Mouse (Mus musculus) neural tube, embryonic 14.5 days (tissue): ENCODE measurements around the gene Nt5c2. TPM values are rescaled to one million over a fixed set of nuclear protein-coding genes. Genes with fewer than 3 reads are reported as not detected.

Experiments used
- ATAC-seq: fragments of 200-750 bp; cut with Nextera tagmentation; 2 replicates; pipeline ENCODE4 v1.8.0; 2017; ENCODE audit warnings: low read depth, mild to moderate bottlenecking, moderate TSS enrichment, moderate library complexity
- H3K27ac ChIP-seq: fragments of 300-500 bp; sonication (generic); 2 replicates; pipeline ENCODE4 v1.5.1; 2014; ENCODE audit warnings: low read depth, mild to moderate bottlenecking, control low read depth, low read length, moderate library complexity, mixed read lengths
- H3K27me3 ChIP-seq: fragments of 300-500 bp; sonication (generic); 2 replicates; pipeline ENCODE4 v1.6.1; 2014; ENCODE audit warnings: low read length; ENCODE audit not compliant: control insufficient read depth, insufficient read depth
- H3K36me3 ChIP-seq: fragments of 300-500 bp; sonication (generic); 2 replicates; pipeline ENCODE4 v1.6.1; 2014; ENCODE audit warnings: low read length, mixed read lengths; ENCODE audit not compliant: control insufficient read depth, insufficient read depth
- H3K4me1 ChIP-seq: fragments of 300-500 bp; sonication (generic); 2 replicates; pipeline ENCODE4 v1.6.1; 2014; ENCODE audit warnings: low read length; ENCODE audit not compliant: control insufficient read depth, insufficient read depth
- H3K4me2 ChIP-seq: fragments of 300-500 bp; sonication (generic); 2 replicates; pipeline ENCODE4 v1.6.1; 2014; ENCODE audit warnings: mild to moderate bottlenecking, low read depth, low read length, control low read depth
- H3K4me3 ChIP-seq: fragments of 300-500 bp; sonication (generic); 2 replicates; pipeline ENCODE4 v1.5.1; 2014; ENCODE audit warnings: low read depth, low read length, control low read depth, mixed read lengths
- H3K9ac ChIP-seq: fragments of 300-500 bp; sonication (generic); replicated peaks from 2 replicates; pipeline ENCODE4 v1.6.1; 2014; ENCODE audit warnings: low read depth, mild to moderate bottlenecking, control low read depth, low read length, mixed read lengths
- H3K9me3 ChIP-seq: fragments of 300-500 bp; sonication (generic); 2 replicates; pipeline ENCODE4 v1.6.1; 2016; ENCODE audit warnings: low read length; ENCODE audit not compliant: control insufficient read depth
- WGBS: fragments of 180-500 bp; shearing (Covaris S2); extraction: QIAGEN DNeasy Blood & Tissue Kit; methylation state at CpG from one replicate; pipeline ENCODE4 v1.1.7; 2014; 5-methylcytosine and 5-hydroxymethylcytosine counted together
- polyA plus RNA-seq: library from polyadenylated mRNA; unstranded; fragments of >200 nt; fragmentation: Nextera tagmentation; extraction: Ambion mirVana; gene quantifications from 2 replicates; pipeline ENCODE4 v1.2.1, GENCODE M21; 2014

The Nt5c2 gene
- polyA plus RNA-seq, 1 experiment from 2014 or later = 80.3 TPM

- Histone ChIP-seq H3K36me3 (no peaks in the 10 kb centered on the region), H3K4me2 (no peak overlapping the region), H3K27ac (no peak overlapping the region), H3K27me3 (no peaks in the 10 kb centered on the region), H3K4me1 (peaks cover under 1% of the 10 kb centered on the region), H3K9me3 (no peaks in the 10 kb centered on the region), H3K9ac (no peak overlapping the region), H3K4me3 (no peak overlapping the region)
- ATAC-seq = no peak
- WGBS = 77% methylated on average over 2 of the region's 2 CpGs
These were observed 38.2 kb downstream of the Nt5c2 start for GRCm38 (mm10) chr19:46976743-46977142.

GRCm38 (mm10) chr19:46975997-46976396, 39.0 kb downstream of the Nt5c2 start:
- peaks cover 8% of the 10 kb centered on the region for H3K4me1 ChIP-seq
- no peaks in the 10 kb centered on the region for H3K27me3 ChIP-seq
- H3K9me3 ChIP-seq = no peaks in the 10 kb centered on the region
- H3K27ac ChIP-seq = no peak overlapping the region
- no peak for ATAC-seq
- H3K4me2 ChIP-seq = no peak overlapping the region
- H3K4me3 ChIP-seq = no peak overlapping the region
- 85% methylated on average over 8 of the region's 8 CpGs for WGBS
- H3K9ac ChIP-seq = no peak overlapping the region
- H3K36me3 ChIP-seq = no peaks in the 10 kb centered on the region

- H3K27me3 ChIP-seq = no peaks in the 10 kb centered on the region
- H3K9ac ChIP-seq = no peak overlapping the region
- no peaks in the 10 kb centered on the region for H3K9me3 ChIP-seq
- H3K4me2 ChIP-seq = no peak overlapping the region
- H3K4me1 ChIP-seq = peaks cover 8% of the 10 kb centered on the region
- H3K36me3 ChIP-seq = no peaks in the 10 kb centered on the region
- no peak overlapping the region for H3K4me3 ChIP-seq
- no peak overlapping the region for H3K27ac ChIP-seq
- no peak for ATAC-seq
- WGBS = 81% methylated on average over 4 of the region's 4 CpGs
These were observed 39.4 kb downstream of the Nt5c2 start for GRCm38 (mm10) chr19:46975565-46975964.

- no peak for ATAC-seq
- Histone ChIP-seq H3K4me1 (peaks cover 8% of the 10 kb centered on the region), H3K9me3 (no peaks in the 10 kb centered on the region), H3K4me3 (no peak overlapping the region), H3K4me2 (no peak overlapping the region), H3K27me3 (no peaks in the 10 kb centered on the region), H3K36me3 (no peaks in the 10 kb centered on the region), H3K27ac (peak overlapping the region; percentile 69; the same call in 1 of the 2 replicates), H3K9ac (no peak overlapping the region)
- 90% methylated on average over 3 of the region's 3 CpGs for WGBS
These were observed 42.8 kb downstream of the Nt5c2 start for GRCm38 (mm10) chr19:46972159-46972558.

GRCm38 (mm10) chr19:46971712-46972111, 43.2 kb downstream of the Nt5c2 start:
- Histone ChIP-seq H3K4me3 (no peak overlapping the region), H3K36me3 (no peaks in the 10 kb centered on the region), H3K4me1 (peaks cover 8% of the 10 kb centered on the region), H3K27ac (peak overlapping the region; percentile 69), H3K27me3 (no peaks in the 10 kb centered on the region), H3K9me3 (no peaks in the 10 kb centered on the region), H3K4me2 (no peak overlapping the region), H3K9ac (0 out of 2 replicates have a peak overlapping the region, but pooled peaks have one; percentile 21)
- WGBS = 38% methylated on average over 9 of the region's 9 CpGs
- no peak for ATAC-seq

GRCm38 (mm10) chr19:46971051-46971689, 43.8 kb downstream of the Nt5c2 start:
- Histone ChIP-seq H3K36me3 (no peaks in the 10 kb centered on the region), H3K9me3 (no peaks in the 10 kb centered on the region), H3K4me2 (no peak overlapping the region), H3K9ac (peak overlapping the region; percentile 21; the same call in 1 of the 2 replicates), H3K27me3 (no peaks in the 10 kb centered on the region), H3K27ac (peak overlapping the region; percentile 69), H3K4me1 (peaks cover 8% of the 10 kb centered on the region), H3K4me3 (no peak overlapping the region)
- 28% methylated on average over 8 of the region's 8 CpGs for WGBS
- ATAC-seq = no peak

- no peak overlapping the region for H3K9ac ChIP-seq
- whole genome bisulfite sequencing = 57% methylated on average over 13 of the region's 13 CpGs
- ATAC-seq = no peak; the same call in 1 of the 2 replicates
- no peaks in the 10 kb centered on the region for H3K36me3 ChIP-seq
- peaks cover 8% of the 10 kb centered on the region for H3K4me1 ChIP-seq
- H3K9me3 ChIP-seq = no peaks in the 10 kb centered on the region
- no peaks in the 10 kb centered on the region for H3K27me3 ChIP-seq
- no peak overlapping the region for H3K27ac ChIP-seq
- no peak overlapping the region for H3K4me3 ChIP-seq
- no peak overlapping the region for H3K4me2 ChIP-seq
These were observed 44.7 kb downstream of the Nt5c2 start for GRCm38 (mm10) chr19:46970121-46970729.

GRCm38 (mm10) chr19:46969286-46969985, 45.5 kb downstream of the Nt5c2 start:
- H3K27me3 ChIP-seq = no peaks in the 10 kb centered on the region
- no peaks in the 10 kb centered on the region for H3K9me3 ChIP-seq
- no peak overlapping the region for H3K4me2 ChIP-seq
- H3K27ac ChIP-seq = no peak overlapping the region
- no peak overlapping the region for H3K9ac ChIP-seq
- WGBS = 83% methylated on average over 22 of the region's 22 CpGs
- H3K4me1 ChIP-seq = peaks cover 8% of the 10 kb centered on the region
- H3K4me3 ChIP-seq = no peak overlapping the region
- ATAC-seq = no peak
- no peaks in the 10 kb centered on the region for H3K36me3 ChIP-seq

GRCm38 (mm10) chr19:46968833-46969232, 46.1 kb downstream of the Nt5c2 start:
- Histone ChIP-seq H3K4me2 (no peak overlapping the region), H3K9ac (no peak overlapping the region), H3K4me1 (peaks cover 8% of the 10 kb centered on the region), H3K4me3 (no peak overlapping the region), H3K27me3 (no peaks in the 10 kb centered on the region), H3K36me3 (no peaks in the 10 kb centered on the region), H3K27ac (no peak overlapping the region), H3K9me3 (no peaks in the 10 kb centered on the region)
- 82% methylated on average over 5 of the region's 5 CpGs for WGBS
- ATAC-seq = no peak
